Mouse (Mus musculus) ES-E14 (cell line): ENCODE data around the gene Zfp653.

Source experiments
- HCFC1 ChIP-seq: IDR thresholded peaks from 2 replicates; pipeline ENCODE4 v1.6.1; 2012; ENCODE audit warnings: low read length, inconsistent platforms, borderline replicate concordance; ENCODE audit not compliant: insufficient read depth
- MAFK ChIP-seq: IDR thresholded peaks from 2 replicates; pipeline ENCODE4 v1.6.1; 2014; ENCODE audit warnings: mild to moderate bottlenecking, low read depth, low read length, inconsistent platforms; ENCODE audit not compliant: insufficient read depth
- ZNF384 ChIP-seq: IDR thresholded peaks from 2 replicates; pipeline ENCODE4 v1.6.1; 2012; ENCODE audit warnings: low read depth, low read length, inconsistent platforms

- no peak for TF ChIP-seq HCFC1
- TF ChIP-seq MAFK, result no peak
- TF ChIP-seq ZNF384, result no peak
These were observed 28.7 kb upstream of the Zfp653 start for GRCm38 (mm10) chr9:22099922-22100321.
